Mouse (Mus musculus) adrenal gland, postnatal 10 days (tissue): ENCODE measurements around the gene Tmem63b. TPM values are rescaled to one million over a fixed set of nuclear protein-coding genes. Genes with fewer than 3 reads are reported as not detected.

ENCODE experiments used
- DNase-seq: peaks from one replicate; pipeline ENCODE4 v3.0.0; 2021; ENCODE audit warnings: mixed read lengths
- total RNA-seq, 2 experiments: library from RNA; stranded (reverse); gene quantifications; 2 replicates each; pipeline ENCODE4 v1.2.3; 2021

The Tmem63b gene
- total RNA-seq, 2 experiments from 2014 or later: 44.9 to 56.8 TPM

DNA sequence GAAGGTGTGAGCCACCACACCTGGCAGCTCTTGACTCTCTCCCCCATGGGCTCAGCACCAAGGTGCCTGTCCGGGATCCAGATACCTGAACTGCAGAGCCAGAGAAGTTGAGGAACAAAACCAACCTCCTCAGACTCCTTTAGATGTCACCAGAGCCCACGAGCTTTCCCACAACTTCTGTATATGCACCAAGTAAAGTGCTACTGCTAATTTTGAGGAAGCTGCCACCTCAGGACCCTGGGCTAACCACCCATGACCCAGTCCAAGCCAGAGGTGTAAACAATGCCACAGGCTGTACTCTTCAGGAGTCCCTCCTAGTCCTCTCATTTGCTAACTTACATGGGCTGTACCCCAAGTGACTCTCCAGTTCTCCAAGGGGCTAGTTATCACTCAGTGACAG lies 14.1 kb downstream of the Tmem63b start:
- DNase-seq: no peak

DNA sequence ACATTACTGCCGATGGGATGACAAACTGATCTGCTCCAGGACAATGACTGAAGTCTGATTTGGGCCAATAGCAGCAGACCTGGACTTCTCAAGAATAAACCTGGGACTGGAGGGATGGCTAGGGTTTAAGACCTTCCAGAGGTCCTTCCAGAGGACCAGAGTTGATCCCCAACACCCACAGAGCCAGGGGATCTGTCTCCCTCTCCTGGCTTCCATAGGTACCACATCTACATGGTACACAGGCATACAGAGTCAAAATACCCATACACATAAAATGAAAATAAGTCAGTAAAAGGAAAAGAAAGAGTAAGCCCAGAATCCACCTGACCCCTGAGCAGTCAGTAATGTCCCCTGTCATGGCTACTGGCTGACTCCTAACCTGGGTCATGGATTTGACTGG lies 14.9 kb downstream of the Tmem63b start:
- no peak for DNase-seq

DNA sequence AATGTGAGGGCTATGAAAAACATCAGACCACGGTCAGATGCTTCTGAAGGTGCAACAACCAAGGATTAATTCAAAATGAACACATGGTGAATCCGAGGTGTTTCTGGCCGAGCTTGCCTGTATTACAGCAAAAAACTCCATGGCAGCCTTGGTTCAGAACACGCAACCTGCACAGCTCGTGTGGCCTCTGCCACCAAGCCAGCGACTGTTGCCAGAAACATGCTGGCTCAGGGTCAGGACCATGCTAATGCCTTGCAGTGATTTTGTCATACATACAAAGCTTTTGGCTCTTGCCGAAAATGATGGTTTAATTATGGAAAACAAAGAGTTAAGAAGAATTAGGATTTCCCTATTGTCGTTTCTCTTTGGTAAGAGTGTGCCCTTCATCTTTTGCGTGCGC lies 18.7 kb downstream of the Tmem63b start:
- DNase-seq: no peak

DNA sequence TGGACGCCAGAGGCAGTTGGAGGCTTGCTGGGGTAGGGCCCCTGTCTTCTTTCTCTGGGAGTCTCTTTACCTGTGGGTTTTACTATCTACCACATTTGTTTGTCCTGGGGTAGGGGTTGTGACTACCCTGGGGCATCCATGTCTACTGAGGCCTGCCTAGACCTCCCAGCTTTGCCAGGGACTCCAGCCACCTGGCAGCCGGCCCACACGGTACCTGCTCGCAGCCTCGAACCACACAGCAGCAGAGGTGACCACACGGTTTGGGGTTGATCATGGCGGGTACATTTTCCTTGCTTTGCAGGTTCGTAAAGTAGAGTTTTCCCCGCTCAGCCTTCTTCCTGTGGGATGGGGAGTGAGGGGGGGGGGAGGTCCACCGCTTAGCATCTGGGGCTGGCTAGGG lies 19.2 kb downstream of the Tmem63b start:
- DNase-seq: no peak

DNA sequence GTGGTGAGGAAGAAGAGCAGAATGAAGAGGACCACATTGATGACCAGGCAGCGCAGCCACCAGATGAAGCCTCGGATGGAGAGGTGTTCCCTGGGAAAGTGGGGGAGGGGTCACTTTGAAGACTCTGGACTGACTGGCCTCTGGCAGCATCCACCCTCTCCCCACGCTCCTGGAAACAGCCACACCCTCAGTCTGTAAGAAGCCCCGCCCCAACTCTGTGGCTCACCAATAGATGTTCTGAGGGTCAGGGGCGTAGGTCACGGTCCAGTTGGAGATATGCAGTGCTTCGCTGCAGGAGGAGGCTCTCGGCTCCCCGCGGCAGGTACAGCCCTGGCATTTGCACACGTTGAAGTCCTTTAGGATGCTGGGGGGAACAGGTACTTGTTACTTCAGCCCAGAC lies 20.6 kb downstream of the Tmem63b start:
- no peak for DNase-seq

DNA sequence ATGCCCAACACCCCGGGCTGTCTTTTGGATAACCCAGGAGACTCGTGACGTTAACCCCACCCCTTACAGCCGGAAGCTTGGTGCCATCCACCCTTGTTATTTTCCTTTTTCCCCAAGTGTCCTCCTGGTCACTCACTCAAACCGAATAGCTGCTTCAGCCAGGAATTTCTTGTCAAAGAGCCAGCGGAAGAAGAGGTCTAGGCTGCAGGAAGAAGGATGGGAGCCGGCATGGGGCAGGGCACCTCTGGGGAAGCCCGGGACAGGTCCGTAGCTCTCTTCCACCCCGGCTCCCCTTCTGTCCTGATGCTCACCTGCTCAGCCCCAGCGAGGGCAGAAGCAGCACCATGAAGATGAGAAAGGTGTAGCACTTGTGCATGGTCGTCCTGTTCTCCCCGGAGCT lies 22.1 kb downstream of the Tmem63b start:
- no peak for DNase-seq

DNA sequence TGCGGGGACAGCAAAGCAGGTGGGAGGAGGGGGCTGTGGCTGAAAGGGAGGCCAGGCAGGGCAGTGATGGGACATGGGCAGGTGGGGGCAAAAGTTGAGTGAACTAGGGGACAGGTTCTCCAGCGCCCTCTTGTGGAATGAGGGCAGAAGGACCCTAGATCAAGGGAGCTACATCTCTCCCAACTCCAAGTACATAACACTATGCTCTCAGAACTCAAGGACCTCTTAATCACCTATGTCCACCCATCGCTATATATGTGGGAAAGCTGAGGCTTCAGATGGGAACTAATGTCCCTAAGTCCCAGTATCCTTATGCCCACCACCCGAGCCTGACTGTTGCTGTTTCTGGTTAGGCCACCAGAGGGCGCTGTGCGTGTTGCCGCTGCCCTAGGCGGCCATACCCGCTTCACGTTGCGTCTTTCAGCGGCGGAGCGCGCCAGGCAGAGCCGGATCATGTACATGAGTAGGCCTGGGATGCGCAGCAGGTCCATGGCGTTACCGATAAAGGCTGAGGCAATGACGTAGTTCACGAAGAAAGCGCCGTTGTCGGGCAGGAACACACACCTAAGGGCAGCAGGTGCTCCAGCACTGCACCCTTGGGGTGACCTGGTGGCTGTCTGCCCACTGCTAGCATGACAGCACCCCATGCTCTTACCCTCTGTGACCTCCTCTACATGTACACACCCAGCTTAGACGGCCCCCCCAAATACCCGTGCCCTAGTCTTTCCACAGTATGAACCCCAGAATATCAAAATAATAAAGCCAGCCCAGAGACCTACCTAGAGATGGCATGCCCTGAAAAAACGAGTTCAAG lies 23.4 kb downstream of the Tmem63b start:
- DNase-seq: peak; percentile 87

DNA sequence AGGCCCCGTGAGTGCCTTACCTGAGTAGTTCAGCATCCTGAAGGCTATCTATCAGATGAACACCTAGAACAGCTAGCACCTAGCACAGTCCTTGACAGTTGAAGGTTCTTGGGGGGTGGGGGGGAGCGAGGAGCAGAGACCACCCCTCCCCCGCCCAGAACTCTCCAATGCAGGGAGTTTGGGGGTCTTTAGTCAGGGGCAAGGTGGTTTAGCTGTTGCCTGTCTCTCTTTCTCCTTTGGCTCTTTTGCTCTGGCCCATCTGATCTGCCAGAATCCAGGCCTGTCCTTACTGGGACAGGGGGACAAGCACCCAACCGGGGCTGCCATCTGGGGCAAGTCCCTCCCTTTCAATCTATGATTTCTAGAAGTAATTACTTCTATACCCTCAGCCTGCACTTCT lies 27.5 kb downstream of the Tmem63b start, which contains the start of gene Capn11:
Gene Capn11 (minus strand): TSS at position 101 of the 400 bp plus-strand sequence.
- DNase-seq: no peak

DNA sequence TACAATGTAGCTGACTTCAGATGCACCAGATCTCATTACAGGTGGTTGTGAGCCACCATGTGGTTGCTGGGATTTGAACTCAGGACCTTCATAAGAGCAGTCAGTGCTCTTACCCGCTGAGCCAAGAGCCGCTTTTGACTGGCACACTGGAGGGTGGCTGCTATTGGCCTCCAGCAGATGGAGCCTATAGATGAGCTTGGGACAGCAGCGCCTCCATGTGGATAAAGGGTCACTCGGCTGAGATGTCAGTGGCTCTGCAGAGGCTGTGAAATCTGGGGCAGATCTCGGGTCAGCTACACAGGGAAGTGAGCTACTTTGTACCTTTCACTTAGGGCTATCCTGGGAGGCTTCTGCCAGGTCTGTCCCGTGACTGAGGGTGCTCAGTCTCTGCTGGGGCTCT lies 30.9 kb downstream of the Tmem63b start:
- no peak for DNase-seq

DNA sequence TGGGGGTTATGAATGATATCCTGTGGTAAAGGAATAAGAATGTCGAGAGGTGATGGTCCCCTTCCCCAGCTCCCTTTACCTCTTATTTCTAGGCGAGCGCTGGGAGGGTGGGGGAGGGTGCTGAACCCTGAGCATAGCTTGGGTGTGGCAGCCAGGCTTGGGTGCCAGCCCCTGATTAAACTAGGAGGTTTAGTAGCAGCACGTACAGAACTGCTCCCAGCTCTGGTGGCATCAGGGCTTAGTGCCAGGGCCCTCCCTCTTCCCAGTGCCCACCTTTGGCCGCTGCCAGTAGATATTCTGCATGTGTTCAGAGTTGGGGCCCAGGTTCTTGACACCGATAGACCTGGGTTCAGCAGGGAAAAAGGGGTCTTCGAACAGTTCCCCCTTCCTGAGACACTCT lies 33.5 kb downstream of the Tmem63b start:
- no peak for DNase-seq

DNA sequence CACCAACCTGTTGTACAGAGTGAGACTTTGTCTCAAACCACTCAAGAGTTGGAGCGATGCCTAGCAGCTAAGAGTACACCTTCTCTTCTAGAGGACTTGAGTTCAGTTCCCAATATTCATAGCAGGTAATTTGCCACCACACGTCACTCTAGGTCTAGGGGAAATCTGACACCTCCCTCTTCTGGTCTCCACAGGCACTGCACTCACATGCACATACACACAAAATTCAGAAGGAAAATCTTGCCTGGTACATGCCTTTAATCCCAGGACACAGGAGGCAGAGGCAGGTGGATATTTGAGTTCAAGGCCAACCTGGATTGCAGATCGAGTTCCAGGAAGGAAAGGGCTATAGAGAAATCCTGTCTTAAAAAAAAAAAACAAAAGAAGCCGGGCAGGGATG lies 42.5 kb downstream of the Tmem63b start:
- DNase-seq: no peak

DNA sequence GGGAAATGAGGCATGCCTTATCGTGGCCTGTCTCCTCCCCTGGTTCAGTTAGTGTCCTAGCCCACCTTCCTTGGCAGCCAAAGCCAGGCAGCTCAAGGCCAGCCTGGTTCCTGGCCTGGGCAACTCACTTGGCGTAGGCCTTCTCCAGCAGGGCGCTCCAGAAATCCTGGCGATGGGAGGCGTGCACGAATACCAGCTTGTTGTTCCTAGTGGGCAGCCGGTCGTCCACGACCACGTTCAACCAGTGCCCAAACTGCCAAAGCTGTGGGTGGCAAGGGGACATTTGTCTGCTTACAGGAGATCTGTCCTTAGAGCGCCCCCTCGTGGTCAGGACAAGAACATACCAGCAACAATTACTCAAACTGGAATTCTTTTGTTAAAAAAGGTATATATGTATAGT lies 44.0 kb downstream of the Tmem63b start:
- peak; percentile 82 for DNase-seq

DNA sequence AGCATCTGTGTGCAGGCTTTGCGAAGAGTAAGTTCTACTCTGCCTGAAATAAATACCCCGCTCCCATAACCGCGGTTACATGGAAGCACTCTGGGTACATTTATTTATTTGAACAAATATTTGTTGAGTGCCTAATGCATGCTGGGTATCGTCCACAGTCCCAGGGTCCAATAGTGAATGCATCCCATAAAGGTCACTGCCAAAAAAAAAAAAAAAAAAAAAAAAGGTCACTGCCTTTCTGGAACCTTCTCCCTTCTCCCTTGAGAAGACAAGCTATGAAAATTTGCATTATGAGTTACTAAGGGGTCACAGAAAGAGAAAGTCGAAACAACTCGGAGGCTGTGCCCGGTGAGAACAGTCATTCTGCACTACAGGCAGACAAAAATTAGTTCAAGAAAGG lies 44.7 kb downstream of the Tmem63b start:
- no peak for DNase-seq

DNA sequence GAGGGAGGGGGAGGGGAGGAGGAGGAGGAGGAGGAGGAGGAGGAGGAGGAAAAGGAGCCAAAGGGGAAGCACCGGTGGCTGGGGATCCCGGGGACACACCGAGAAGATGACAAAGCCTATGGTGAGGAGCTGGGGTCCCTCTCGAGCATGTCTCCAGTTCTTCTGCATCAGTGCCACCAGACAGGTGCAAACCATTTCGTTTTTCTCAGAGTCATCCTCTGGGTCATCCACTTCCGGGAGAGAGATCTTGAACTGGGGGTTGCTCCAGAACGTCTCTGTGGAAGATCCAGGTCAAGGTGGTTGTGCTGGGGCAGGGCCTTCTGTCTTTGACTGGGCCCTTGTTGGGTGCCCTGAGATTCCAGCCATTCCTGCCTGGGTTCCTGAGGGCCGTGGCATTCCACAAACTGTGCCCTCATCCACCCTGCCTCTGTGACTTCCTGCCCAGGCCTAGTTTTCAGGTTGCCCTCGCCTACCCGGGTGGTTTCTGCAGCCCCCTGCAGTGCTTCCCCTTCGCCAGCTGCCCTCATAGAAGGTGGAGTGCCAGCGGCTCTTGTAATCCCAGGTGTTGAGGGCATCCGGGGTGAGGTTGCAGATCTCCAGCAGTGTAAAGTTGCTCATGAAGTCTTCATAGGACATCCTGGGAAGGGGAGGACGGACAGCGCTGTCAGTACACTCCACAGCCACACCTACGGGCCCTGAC lies 48.0 kb downstream of the Tmem63b start:
- DNase-seq: no peak

DNA sequence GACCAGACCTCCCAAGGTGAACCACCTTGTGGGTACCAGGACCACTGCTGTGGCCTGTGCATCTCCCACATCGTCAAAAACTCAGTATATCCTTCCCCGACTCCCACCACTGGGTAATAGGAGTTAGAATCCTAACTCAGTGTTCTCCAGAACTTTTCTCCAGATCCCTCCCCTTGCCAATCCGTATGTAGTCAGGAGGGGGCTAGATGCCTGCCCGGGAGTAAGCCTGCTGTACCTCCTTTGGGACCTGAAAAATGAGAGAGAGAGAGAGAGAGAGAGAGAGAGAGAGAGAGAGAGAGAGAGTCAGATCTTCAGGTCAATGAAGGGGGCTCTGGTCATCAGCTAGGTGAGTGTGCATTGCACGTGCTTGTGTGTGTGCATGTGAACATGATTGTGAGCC lies 52.7 kb downstream of the Tmem63b start:
- DNase-seq: peak; percentile 15

DNA sequence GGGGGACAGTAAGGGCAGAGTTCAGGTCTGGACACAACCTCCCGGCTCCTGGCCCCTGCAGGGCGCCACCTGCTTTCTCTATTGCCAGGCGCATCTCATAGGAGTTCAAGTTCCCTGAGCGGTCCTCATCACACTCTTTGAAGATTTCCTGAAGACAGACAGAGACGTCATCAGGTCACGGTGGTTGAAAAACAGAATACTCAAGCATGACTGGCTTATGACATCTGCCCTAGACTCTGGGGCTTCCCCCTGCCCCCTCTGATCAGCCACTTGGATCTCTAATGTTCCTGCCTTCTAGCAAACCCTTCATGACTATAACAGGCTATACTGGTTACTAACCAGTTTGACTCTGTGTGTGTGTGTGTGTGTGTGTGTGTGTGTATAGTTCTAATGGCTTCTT lies 54.8 kb downstream of the Tmem63b start:
- DNase-seq: no peak

DNA sequence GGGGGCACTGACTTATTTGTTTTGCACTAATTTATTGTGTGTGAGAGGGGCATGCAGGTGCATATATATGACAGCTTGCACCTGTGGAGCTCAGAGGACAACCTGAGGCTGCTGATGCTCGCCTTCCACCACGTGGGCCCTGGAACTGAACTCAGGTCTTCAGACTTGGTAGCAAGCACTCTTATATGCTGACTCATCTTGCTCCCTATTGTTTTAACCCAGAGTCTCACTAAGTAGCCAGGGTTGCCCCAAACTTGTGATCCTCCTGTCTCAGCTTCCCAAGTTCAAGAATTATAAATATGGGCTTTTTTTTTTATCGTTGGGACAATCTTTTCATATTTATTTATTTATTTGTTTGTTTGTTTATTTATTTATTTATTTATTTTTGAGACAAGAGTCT lies 55.7 kb downstream of the Tmem63b start:
- no peak for DNase-seq

DNA sequence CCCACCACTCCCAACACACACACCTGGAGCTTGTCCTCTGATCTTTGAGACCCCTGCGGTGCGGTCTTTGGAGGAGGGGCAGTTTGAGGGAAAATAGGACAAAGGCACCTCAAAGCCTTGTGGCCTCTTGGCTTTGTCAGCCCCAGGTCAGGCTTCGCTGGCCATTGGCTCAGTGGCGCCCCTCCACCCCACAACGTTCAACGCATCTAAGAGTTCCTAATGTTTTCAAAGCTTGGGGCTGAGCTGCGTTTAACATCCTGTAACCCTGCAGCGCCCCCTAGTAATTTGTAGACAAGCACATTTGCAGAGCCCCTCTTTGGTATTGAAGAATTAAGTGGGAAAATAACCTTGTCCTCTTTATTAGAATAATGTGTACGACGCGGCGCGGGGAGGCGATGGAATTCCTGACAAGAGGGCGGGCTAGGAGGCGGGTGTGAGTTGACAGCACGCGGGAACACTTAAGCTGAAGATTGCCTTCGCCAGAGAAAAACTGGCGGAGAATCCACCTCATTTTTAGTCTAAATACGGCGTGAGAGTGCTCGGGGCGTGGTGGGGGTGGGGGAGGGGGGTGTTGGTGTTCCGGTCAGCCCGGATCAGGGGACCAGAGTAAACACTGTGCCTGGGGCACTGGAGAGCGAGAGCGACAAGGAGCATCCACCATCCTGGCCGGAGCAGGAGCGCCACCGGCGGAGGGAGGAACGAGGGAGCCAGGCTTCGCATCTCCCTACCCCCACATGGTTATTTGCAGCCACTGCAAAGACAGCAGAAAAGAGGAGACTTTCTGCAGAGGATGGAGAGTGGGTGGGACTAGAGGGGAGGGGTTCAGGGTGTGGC lies 56.6 kb downstream of the Tmem63b start:
- peak; percentile 76 for DNase-seq

DNA sequence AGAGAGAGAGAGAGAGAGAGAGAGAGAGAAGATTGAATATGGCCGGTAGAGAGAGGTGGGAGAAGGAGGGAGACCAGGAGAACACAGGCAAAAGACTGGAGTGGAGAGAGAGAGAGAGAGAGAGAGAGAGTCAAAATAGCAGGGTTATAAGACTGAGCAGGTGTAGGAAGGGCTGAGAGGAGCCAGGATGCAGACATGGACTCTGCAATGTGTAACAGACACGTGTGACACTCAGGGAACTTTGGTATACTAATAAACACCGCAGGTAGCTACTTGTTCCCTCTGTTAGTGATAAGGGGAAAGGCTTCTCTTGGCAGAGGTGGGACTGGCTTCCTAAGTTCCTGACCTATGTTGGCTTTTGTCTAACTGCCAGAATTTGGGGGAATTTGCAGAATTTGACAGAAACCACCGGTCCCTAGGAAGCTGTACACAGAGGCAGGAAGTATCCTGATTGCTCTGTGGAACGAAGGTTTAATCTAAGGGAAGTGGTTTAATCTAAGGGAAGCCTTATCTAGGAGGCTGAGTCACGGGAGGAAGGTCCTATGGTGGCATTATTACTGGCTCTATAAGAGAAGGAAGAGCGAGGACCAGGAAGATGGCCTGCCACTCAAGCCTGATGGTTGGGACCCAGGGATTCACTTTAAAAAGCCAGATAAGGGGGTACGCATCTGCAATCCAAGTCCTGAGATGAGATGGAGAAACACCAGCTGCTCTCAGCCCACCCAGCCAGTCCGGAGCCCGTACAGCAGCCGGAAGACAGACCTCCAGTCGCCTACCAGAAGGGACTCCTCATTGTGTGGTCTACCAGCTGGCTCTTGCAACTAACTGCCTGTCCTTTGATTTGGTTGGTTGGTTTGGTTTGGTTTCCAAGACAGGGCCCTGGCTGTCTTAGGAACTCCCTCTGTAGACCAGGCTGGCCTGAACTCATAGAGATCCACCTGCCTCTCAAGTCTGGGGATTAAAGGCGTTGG lies 57.5 kb downstream of the Tmem63b start:
- DNase-seq: no peak

DNA sequence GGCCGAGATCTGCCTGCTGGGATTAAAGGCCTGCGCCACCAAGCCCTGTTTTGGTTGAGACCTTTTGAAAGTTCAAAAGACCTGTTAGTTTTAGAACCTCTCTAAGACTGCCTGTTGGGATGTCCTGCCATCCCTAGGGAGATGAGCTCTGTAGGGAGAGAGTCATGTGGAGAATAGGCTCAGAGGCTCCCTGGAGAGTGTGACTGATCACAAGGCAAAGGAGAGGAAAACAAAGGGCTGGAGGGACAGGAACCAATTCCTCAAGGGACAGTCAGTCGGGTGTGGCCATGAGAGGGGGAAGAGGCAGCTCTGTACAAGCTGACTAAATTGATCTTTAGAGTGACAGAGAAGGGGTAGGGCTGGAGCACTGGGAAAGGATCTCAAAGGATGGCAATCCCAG lies 58.5 kb downstream of the Tmem63b start:
- no peak for DNase-seq

DNA sequence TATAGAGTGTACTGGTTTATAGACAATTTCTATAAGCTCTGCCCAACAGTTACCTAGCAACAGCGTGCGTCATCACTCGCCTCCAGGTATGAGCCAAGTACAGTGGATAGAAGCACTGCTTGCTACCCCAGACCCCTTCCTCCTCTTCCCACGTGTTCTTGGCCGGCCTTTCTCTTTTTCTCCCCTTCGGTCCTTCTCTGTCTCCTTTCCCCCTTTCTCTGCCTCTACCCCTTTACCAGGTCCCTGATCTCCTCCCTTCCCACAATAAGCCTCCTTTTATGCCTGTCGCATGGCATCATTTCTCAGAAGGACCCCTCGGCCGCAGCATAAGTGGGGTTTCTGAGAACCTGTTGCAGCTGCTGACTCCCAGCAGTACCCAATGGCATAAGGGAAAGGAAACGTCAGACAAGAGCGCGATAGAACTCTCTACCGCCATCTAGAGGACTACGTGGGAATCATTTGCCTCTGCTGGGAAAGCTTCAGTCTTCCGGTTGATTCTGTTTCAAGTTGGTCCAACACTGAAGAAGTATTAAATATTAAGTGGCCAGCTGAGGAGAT lies 60.0 kb downstream of the Tmem63b start:
- DNase-seq: peak; percentile 80
